Mouse (Mus musculus) bone marrow, adult 2 months (tissue): ENCODE measurements around the gene Gpx2. TPM values are rescaled to one million over a fixed set of nuclear protein-coding genes. Genes with fewer than 3 reads are reported as not detected.

ENCODE experiments used
- H3K27ac ChIP-seq: fragments of 200-500 bp; 2 replicates; pipeline ENCODE4 v1.5.1; 2012; ENCODE audit warnings: low read depth, mild to moderate bottlenecking, control low read depth, inconsistent platforms, low read length; ENCODE audit not compliant: control insufficient read depth, poor library complexity, insufficient read depth
- H3K4me1 ChIP-seq: fragments of 200-500 bp; 2 replicates; pipeline ENCODE4 v1.6.1; 2011; ENCODE audit warnings: low read length; ENCODE audit not compliant: control insufficient read depth, insufficient read depth
- H3K4me3 ChIP-seq: fragments of 200-500 bp; replicated peaks from 2 replicates; pipeline ENCODE3; 2011; ENCODE audit warnings: mild to moderate bottlenecking, low read depth, low read length, control low read depth; ENCODE audit not compliant: control insufficient read depth
- CTCF ChIP-seq: fragments of 200-500 bp; IDR thresholded peaks from 2 replicates; pipeline ENCODE4 v1.5.1; 2011; ENCODE audit warnings: low read length, control low read depth; ENCODE audit not compliant: control insufficient read depth, insufficient read depth
- POLR2A ChIP-seq: fragments of 200-500 bp; IDR thresholded peaks from 2 replicates; pipeline ENCODE4 v1.6.1; 2011; ENCODE audit warnings: low read depth, mild to moderate bottlenecking, control low read depth, low read length, borderline replicate concordance; ENCODE audit not compliant: control insufficient read depth
- WGBS: fragments of 180-500 bp; shearing (Covaris S2); methylation state at CpG from one replicate; pipeline ENCODE4 v1.1.7; 2018; 5-methylcytosine and 5-hydroxymethylcytosine counted together
- polyA plus RNA-seq: library from polyadenylated mRNA; stranded (reverse); fragments of >200 nt; gene quantifications from 2 replicates; pipeline ENCODE4 v1.2.4, GENCODE M21; 2011; ENCODE audit warnings: low replicate concordance; ENCODE audit not compliant: missing spikeins, insufficient read depth, insufficient read length

Gene Gpx2
- polyA plus RNA-seq: 1.6 TPM in 1 of 2 replicates, not detected in the other

GRCm38 (mm10) chr12:76795350-76795749 lies at the start of gene Gpx2:
Gpx2 (minus strand) TSS chr12:76795554.
- no peak for TF ChIP-seq POLR2A
- no peak for TF ChIP-seq CTCF
- H3K4me3 ChIP-seq: no peak within 1 kb of the TSS
- WGBS: 82% methylated on average over 5 of the region's 5 CpGs

GRCm38 (mm10) chr12:76844346-76845061 lies 49.1 kb upstream of the Gpx2 start:
- WGBS: 87% methylated on average over 15 of the region's 15 CpGs
- H3K4me1 ChIP-seq: no peaks in the 10 kb centered on the region
- H3K4me3 ChIP-seq: no peak overlapping the region
- no peak overlapping the region for H3K27ac ChIP-seq
- no peak for TF ChIP-seq POLR2A

More at GRCm38 (mm10) chr12:76795350-76795749, at the start of gene Gpx2:
- no peak within 1 kb of the TSS for H3K27ac ChIP-seq
- no peaks in the 10 kb centered on the region for H3K4me1 ChIP-seq

GRCm38 (mm10) chr12:76840081-76840480 lies 44.7 kb upstream of the Gpx2 start:
- TF ChIP-seq POLR2A (no peak), CTCF (no peak)
- 85% methylated on average over 6 of the region's 6 CpGs for WGBS
- Histone ChIP-seq H3K4me3 (no peak overlapping the region), H3K27ac (no peak overlapping the region), H3K4me1 (no peaks in the 10 kb centered on the region; the same call in 1 of the 2 replicates)

- H3K4me1 ChIP-seq: no peaks in the 10 kb centered on the region; the same call in 1 of the 2 replicates
- no peak overlapping the region for H3K27ac ChIP-seq
- 88% methylated on average over 4 of the region's 4 CpGs for WGBS
- no peak overlapping the region for H3K4me3 ChIP-seq
- TF ChIP-seq CTCF (no peak), POLR2A (no peak)
Observed at GRCm38 (mm10) chr12:76839298-76839697, 43.9 kb upstream of the Gpx2 start.

- TF ChIP-seq POLR2A (no peak), CTCF (no peak)
- Histone ChIP-seq H3K4me3 (peak overlapping the region; percentile 79), H3K27ac (peak overlapping the region; percentile 16), H3K4me1 (no peaks in the 10 kb centered on the region; the same call in 1 of the 2 replicates)
- WGBS: 9% methylated on average over 21 of the region's 21 CpGs
Observed at GRCm38 (mm10) chr12:76837844-76838650, 42.7 kb upstream of the Gpx2 start.

GRCm38 (mm10) chr12:76837101-76837843 lies 41.9 kb upstream of the Gpx2 start:
- WGBS: under 1% methylated on average over 43 of the region's 43 CpGs
- peak overlapping the region; percentile 79 for H3K4me3 ChIP-seq
- peak overlapping the region; percentile 16 for H3K27ac ChIP-seq
- TF ChIP-seq POLR2A (peak; percentile 27; the same call in 1 of the 2 replicates), CTCF (peak; percentile 75)
- H3K4me1 ChIP-seq: no peaks in the 10 kb centered on the region; the same call in 1 of the 2 replicates

GRCm38 (mm10) chr12:76832704-76833103 lies 37.4 kb upstream of the Gpx2 start:
- peak; percentile 70 for TF ChIP-seq CTCF
- TF ChIP-seq POLR2A: no peak
- no peaks in the 10 kb centered on the region for H3K4me1 ChIP-seq
- H3K4me3 ChIP-seq: no peak overlapping the region
- 8% methylated on average over 3 of the region's 3 CpGs for WGBS
- no peak overlapping the region for H3K27ac ChIP-seq
